Mouse (Mus musculus): ENCODE results near the gene Ssx2ip.

- TF ChIP-seq CTCF (IDR thresholded peaks at IDR 0.05; ENCODE audit: low read depth, low read length) (no peak), POLR2A (IDR thresholded peaks at IDR 0.05; ENCODE audit: extremely low read depth, insufficient read depth, low read length) (no peak)
Observed at GRCm38 (mm10) chr3:146474428-146474827, 70.0 kb downstream of the Ssx2ip start.
